Mouse (Mus musculus): ENCODE data around the gene Relb.

The Relb gene

GRCm38 (mm10) chr7:19579751-19580150 lies 49.5 kb downstream of the Relb start:
- DNase-seq (ENCODE audit: low spot score): no peak

DNA sequence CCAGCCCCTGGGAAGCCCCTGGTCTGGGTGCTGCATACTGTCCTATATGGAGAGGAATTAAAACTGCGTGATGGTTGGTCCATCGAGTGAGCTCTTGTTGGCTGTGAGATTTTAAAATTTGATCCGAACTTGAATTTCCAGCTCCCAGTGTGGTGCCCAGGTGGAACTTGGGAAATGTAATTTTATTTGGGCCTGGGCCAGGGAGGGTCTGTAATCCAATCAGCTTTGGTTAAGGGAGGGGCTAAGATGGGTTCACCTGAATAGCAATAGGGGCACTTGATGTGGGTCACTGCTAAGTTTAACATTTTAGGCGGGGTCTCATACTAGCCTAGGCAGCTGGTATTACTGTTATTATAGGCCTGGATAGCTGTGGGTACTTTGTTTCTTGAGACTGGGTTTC lies 50.8 kb downstream of the Relb start:
- DNase-seq (ENCODE audit: low spot score): no peak

- DNase-seq (ENCODE audit: low spot score): no peak
Measured at GRCm38 (mm10) chr7:19577877-19578414, 51.3 kb downstream of the Relb start.

DNA sequence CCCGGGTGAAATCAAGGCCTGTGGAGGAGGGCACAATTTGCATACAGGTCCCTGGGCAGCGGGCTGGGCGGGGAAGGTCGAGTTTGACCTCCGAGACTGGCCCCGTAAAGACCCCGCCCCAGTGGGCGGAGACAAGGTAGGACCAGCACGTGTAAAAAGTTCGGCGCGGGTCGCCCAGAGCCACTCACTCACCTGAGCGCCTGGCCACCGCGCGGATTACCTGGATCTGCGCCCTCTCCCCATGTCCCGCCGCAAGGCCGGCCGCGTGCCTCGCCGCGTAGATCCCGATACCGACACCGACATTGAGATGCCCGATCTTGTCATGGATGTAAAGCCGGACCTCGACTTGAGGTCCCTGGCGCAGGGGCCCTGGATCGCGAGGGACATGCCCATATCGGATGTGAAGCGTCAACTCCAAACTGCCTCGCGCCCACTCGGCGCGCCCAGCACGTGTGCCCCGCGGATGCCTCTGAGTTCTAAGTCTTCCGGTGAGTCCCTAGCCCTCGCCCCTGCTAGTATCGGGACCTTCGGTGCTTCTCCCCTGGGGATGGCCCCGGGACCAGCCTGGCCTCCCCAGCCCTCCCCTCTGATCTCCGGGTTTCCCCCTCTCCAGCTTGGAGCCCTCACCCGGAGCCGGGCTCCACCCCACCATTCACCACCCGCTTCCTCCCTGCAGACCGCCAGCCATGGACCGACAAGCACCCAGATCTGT lies 51.9 kb downstream of the Relb start, which contains the start of the genes Zfp296 and Gemin7:
Gene Zfp296 (plus strand): TSS at position 147 of the 712 bp plus-strand sequence.
Gene Gemin7 (minus strand): TSS at position 455 of the 712 bp plus-strand sequence.
- DNase-seq (ENCODE audit: low spot score): peak; percentile 50

DNA sequence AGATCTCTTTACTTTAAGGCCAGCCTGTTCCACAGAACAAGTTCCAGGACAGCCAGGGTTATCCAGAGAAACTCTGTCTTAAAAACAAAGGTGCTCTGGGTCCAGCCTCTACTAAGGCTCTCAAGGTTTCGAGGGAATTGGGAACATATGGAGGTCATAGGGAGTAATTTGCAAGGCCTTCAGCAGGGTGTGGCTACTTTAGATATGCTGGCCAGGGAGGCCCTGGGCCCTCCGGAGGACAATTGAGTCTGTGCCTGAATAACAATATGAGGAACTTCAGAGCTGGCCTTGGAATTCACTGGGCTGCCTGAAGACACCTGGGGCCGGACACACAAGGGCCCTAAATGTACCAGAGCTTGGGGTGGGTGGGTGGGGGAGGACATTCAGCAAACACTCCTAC lies 53.7 kb downstream of the Relb start:
- no peak for DNase-seq (ENCODE audit: low spot score)

DNA sequence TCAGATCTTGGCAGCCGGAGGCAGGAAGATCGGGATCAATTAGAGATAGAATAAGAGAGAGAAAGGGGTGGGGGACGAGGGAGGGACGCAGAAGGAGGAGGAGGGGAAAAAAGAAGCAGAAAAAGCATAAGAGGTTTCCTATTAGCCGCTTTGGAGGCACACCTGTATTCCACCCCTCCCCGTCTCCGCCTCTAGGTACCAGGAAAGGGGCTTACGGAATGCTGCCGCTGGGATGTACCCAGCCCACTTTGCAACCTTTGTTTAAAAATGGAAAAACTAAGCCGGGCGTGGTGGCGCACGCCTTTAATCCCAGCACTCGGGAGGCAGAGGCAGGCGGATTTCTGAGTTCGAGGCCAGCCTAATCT lies 55.5 kb downstream of the Relb start:
- DNase-seq (ENCODE audit: low spot score): no peak

DNA sequence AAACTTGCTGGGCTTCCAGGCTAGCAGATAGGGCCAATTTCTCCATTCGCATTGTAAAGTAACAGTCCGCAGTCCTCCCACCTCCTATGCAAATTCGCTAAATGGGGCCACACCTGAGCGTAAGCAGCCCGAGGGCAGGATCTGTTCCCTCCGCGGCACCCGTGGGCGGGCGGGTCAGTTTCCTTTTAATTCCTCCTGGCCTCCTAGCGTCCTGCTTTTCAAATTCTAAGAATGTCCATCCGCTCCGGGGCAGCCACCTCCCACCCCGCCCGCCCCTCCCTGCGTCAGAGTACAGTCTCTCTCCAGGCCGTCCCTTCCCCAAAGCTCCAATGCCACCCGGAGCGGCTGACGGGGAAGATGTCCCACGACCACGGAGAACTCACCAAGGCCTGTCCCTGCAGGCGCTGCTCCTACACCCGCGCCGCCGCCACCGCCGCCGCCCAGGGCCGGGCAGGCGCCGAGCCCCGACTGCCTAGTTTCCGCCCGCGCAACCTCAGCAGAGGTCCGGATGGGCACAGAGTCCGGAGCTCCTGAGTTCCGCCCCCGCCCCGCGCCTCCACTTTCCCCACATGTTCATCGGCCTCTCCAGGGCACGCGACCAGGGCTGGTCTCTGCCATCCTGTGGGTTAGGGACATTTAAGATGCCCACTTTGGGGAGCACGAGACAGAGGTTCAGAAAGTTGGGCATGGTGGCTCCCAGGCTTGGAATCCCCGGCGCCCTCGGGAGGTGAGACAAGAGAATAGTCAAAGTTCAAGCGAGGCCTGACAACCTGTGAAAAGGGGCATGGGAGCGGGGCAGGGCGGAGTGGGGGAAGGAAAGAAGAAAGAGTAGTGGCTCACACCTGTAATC lies 56.1 kb downstream of the Relb start:
- DNase-seq (ENCODE audit: low spot score): peak; percentile 79

GRCm38 (mm10) chr7:19569647-19570046 lies 59.6 kb downstream of the Relb start:
- no peak for DNase-seq (ENCODE audit: low spot score)

- no peak for DNase-seq (ENCODE audit: low spot score)
Measured at GRCm38 (mm10) chr7:19567426-19567825, 61.8 kb downstream of the Relb start.

GRCm38 (mm10) chr7:19565803-19566202 lies 63.4 kb downstream of the Relb start:
- no peak for DNase-seq (ENCODE audit: low spot score)

DNA sequence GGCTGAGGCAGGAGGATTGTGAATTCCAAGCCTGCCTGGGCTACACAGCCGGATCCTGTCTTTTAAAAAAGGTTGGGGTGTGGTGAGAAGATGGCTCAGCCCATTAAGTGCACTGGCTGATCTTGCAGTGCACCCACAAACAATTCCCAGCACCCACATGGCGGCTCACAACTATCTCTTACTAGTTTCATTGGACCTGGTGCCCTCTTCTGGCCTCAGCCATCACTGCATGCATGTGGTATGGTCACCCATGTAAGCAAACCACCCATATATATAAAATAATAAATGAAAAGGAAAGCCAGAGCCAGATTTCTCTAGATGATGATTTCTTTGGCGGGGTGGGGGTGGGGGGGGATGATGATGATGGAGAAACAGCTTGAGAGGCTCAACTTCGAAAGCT lies 64.8 kb downstream of the Relb start:
- no peak for DNase-seq (ENCODE audit: low spot score)

- no peak for DNase-seq (ENCODE audit: low spot score)
Measured at GRCm38 (mm10) chr7:19563884-19564283, 65.4 kb downstream of the Relb start.

DNA sequence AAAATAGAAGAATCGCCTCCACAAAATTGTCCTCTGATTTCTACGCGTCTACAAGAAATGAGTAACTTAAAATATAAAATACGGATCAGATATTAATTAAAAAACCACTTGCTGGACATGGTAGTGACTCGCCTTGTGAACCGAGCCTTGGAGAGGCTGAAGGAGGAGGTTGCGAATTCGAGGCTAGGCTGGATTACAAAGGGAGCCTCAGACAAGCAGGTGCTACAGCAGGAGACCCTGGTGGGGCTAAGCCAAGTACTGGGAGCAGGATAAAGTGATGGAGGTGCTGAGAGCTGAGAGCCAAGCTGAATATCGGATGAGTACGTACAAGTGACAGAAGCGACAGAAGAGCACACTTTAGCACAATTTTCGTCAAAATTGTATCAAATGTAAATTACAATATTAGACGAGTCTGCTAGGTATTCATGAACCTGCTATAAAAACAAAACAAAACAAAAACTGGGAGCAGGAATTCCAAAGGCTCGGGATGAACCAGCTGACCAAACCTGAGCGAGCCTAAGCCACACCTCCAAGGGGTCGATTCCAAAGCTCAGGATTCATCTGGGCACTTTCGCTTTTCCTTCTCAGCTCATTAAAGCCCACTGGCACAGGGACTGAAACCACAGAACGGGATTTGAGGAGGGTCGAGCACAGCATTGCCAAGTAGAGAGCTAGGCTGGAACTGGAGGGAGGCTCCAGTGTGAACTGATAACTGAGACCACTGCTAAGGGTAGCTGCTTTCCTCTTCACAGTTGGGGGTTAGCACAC lies 66.4 kb downstream of the Relb start, which contains the start of gene Ppp1r37:
Gene Ppp1r37 (minus strand): TSS at position 434 of the 768 bp plus-strand sequence.
- no peak for DNase-seq (ENCODE audit: low spot score)

DNA sequence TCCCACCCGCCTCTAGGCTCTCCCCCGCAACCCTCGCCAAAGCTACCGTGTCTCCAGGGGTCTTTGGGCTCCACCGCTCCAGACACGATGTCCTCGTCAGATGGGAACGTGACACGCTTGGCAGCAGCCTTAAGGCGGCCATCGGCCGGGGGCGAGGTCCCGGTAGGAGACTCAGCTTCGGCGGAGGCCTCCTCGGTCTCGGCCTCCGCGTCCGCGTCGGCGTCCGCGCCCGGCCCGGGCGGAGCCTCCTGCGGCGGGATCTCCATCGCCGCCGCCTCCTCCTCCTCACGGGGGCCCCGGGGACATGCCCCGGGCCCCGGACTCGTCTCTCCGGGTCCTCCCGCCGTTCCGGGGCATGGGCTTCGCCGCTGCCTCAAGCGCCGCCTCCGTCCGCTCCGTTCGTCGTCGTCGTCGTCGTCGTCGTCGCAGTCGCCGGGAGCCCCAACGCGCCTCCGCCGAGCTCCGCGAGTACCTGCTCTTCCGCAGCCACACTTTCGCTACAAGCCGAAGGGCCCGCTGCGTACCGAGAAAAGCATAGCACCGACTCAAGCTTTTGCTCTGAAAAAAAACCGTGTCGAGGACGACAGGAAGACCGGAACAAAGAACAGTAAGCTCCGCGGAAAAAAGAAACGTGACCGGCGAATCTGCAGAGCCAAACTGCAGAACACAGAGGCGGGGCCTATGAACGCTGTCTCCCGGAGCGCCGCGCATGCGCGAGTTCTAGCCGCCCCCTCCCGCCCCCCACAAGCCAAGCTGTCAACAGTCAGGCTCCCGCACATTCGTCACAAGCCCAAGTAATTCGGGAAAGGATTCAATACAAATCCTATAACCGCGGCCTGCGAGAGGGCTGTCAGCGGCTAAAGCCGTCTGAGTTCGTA lies 67.2 kb downstream of the Relb start:
- peak; percentile 93 for DNase-seq (ENCODE audit: low spot score)

DNA sequence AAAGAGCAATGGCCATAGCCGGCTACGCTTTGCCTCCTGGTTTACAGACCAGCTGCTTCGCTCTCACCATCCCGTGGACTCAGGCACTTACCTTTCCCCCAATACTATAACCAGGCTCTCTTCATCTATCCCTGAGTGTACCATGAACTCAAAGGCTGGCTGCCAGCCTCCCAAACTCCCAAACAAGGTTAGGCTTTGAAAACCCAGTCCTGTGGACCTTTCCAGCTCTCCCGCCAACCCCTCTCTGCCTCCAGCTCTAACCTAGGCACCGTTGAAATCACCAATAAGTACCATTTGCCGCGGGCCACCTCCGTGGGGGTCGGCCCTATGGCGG lies 67.8 kb downstream of the Relb start:
- no peak for DNase-seq (ENCODE audit: low spot score)

- no peak for DNase-seq (ENCODE audit: low spot score)
Measured at GRCm38 (mm10) chr7:19560491-19561260, 68.6 kb downstream of the Relb start.

DNA sequence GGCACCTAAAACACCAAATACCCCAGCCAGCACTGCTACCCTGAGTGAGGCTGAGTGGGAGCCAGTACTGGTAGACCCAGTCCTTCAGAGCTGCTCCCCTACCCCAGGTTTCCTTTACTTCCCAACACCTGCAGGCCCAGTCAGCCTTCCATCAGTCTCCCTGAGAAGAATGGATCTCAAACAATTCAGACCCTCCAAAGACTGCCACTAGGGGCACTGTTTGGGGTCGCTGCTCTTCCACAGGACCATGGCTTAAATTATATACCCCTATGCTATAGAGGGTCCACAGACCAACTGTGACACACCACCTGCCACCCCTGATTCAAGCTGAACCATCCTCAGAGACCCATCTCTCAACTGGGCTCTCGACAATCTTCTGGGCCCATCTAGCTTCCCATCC lies 70.3 kb downstream of the Relb start:
- no peak for DNase-seq (ENCODE audit: low spot score)

- no peak for DNase-seq (ENCODE audit: low spot score)
Measured at GRCm38 (mm10) chr7:19557982-19558900, 71.0 kb downstream of the Relb start.

GRCm38 (mm10) chr7:19557086-19557485 lies 72.2 kb downstream of the Relb start:
- no peak for DNase-seq (ENCODE audit: low spot score)

Measured in urinary bladder, postnatal 25 days (tissue).